Mouse (Mus musculus) MEL (cell line): ENCODE data around the gene Txnip.

Source experiments
- CHD2 ChIP-seq: IDR thresholded peaks from 2 replicates; pipeline ENCODE4 v1.6.1; 2011; ENCODE audit warnings: low read length, improper control_type of control experiment
- NELFE ChIP-seq: IDR thresholded peaks from 2 replicates; pipeline ENCODE4 v1.6.1; 2011; ENCODE audit warnings: low read depth, low read length, improper control_type of control experiment
- TBP ChIP-seq: IDR thresholded peaks from 2 replicates; pipeline ENCODE4 v1.8.0; 2011; ENCODE audit warnings: low read depth, low read length, improper control_type of control experiment

DNA sequence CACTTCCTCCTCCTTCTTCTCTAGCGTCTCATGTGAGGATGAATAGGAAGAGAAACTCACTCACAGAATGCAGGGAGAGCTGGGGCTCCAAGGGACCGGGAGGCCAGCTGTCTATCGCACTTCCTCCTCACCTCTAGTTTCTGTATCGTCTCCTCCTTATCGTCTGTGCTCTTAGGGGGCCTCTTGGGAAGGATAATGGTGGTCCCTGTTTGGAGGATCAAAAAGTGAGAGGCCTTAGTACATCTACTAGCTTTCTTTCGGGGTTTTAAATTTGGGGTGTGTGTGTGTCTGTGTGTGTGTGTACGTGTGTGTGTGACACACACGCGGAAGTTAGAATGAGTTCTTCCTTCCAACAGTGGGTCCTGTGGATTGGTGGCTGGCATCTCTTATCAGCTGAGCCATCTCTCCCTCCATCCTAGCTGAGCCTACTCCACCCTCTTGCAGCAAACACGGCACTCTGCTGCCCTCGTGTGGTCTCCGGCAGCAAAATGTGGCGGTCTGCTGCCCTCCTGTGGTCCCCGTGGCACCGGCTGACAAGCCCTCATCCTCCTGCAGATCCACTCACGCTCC lies 22.2 kb downstream of the Txnip start:
- TF ChIP-seq CHD2 (no peak), TBP (peak; percentile 73), NELFE (peak; percentile 72)
